Mouse (Mus musculus): ENCODE measurements around the gene Ccser1. TPM values are rescaled to one million over a fixed set of nuclear protein-coding genes. Genes with fewer than 3 reads are reported as not detected.
"Not testable (repeated sequence)": the region's sequence is repeated elsewhere in the genome, so short reads cannot be mapped to it uniquely, and the experiment has no call there.

The Ccser1 gene
- polyA plus RNA-seq, 1 experiment from 2014 or later: 4.5 TPM

DNA sequence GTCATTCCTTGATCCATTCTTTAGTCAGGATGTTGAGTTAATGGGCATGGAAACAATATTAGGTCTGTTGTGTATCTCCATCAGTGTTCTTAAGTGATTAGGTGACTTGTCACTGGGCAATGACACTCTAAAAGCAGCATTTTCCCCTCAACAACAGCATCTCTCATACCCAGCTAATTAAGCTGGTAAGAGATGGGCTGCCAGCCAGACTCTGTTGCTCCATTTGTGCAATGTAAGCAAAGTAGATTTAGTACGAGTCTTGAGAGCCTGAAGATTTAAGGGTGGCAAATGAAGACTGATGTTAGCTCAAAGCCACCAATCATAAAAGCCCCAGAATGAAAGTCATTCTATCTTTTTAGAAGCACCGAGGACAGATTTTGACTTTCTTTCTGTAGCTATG, 60.5 kb downstream of the Ccser1 start:
- WGBS: 54% methylated on average over 2 of the region's 2 CpGs
- H3K4me3 ChIP-seq (replicated peaks; ENCODE audit: low read length): no peak overlapping the region
- no peak overlapping the region for H3K4me2 ChIP-seq (ENCODE audit: low read depth, low read length)
- H3K36me3 ChIP-seq (ENCODE audit: control insufficient read depth, insufficient read depth, low read length): no peaks in the 10 kb centered on the region
- no peaks in the 10 kb centered on the region for H3K9me3 ChIP-seq (replicated peaks; ENCODE audit: control insufficient read depth, low read length)
- no peaks in the 10 kb centered on the region for H3K4me1 ChIP-seq (ENCODE audit: control insufficient read depth, insufficient read depth, low read length)
- no peak overlapping the region for H3K9ac ChIP-seq (ENCODE audit: low read length)
- no peak overlapping the region for H3K27ac ChIP-seq (ENCODE audit: low read length)
- ATAC-seq (ENCODE audit: insufficient read depth, low FRiP score): no peak
- no peaks in the 10 kb centered on the region for H3K27me3 ChIP-seq (ENCODE audit: control insufficient read depth, insufficient read depth, low read length)

DNA sequence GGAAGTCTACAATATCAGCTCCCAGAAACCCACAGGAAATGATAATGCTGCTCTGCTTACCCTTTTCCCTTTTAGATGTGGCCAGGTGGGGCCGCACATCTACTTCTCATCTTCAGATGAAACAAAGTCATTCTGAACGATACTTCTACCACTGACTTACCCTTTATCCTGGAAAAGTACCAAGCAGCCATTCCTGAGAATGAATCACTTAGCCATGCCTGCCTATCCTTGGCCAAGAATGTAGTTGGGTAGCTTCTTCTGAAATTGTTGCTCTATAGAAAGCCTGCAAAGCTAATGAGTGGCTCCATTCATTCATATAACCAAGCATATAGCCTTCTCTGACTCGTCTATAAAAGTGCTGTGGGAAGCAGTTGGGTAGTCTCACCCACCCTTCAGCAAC, 62.4 kb downstream of the Ccser1 start:
- 81% methylated on average over 3 of the region's 3 CpGs for WGBS
- no peaks in the 10 kb centered on the region for H3K9me3 ChIP-seq (replicated peaks; ENCODE audit: control insufficient read depth, low read length)
- H3K9ac ChIP-seq (ENCODE audit: low read length): no peak overlapping the region
- no peak for ATAC-seq (ENCODE audit: insufficient read depth, low FRiP score)
- H3K27ac ChIP-seq (ENCODE audit: low read length): no peak overlapping the region
- H3K4me1 ChIP-seq (ENCODE audit: control insufficient read depth, insufficient read depth, low read length): no peaks in the 10 kb centered on the region
- no peak overlapping the region for H3K4me2 ChIP-seq (ENCODE audit: low read depth, low read length)
- no peaks in the 10 kb centered on the region for H3K27me3 ChIP-seq (ENCODE audit: control insufficient read depth, insufficient read depth, low read length)
- no peak overlapping the region for H3K4me3 ChIP-seq (replicated peaks; ENCODE audit: low read length)
- no peaks in the 10 kb centered on the region for H3K36me3 ChIP-seq (ENCODE audit: control insufficient read depth, insufficient read depth, low read length)

DNA sequence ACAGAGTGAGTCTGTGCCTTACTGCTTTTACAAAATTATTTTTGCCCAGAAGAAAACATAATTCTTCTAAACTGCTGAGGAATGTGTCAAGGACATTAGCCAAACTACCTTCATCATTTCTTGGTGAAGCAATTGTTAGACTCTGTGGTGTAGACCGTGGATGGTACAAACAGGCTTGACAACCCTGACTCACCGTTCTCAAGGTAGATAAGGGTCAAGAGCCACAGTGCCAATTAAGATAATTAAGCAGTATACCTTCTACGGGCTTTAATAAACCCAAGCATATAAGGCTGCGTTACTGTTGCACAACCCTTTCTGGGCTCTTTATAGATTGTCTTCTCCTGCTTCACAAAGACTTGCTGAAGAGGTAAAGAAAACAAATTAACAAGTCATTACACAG, 66.4 kb downstream of the Ccser1 start:
- Histone ChIP-seq H3K9me3 (replicated peaks; ENCODE audit: control insufficient read depth, low read length) (no peaks in the 10 kb centered on the region), H3K27ac (ENCODE audit: low read length) (no peak overlapping the region), H3K9ac (ENCODE audit: low read length) (no peak overlapping the region), H3K36me3 (ENCODE audit: control insufficient read depth, insufficient read depth, low read length) (no peaks in the 10 kb centered on the region), H3K4me2 (ENCODE audit: low read depth, low read length) (no peak overlapping the region), H3K4me1 (ENCODE audit: control insufficient read depth, insufficient read depth, low read length) (no peaks in the 10 kb centered on the region), H3K4me3 (replicated peaks; ENCODE audit: low read length) (no peak overlapping the region), H3K27me3 (ENCODE audit: control insufficient read depth, insufficient read depth, low read length) (no peaks in the 10 kb centered on the region)
- WGBS: 62% methylated on average over 4 of the region's 4 CpGs
- ATAC-seq (ENCODE audit: insufficient read depth, low FRiP score): no peak

DNA sequence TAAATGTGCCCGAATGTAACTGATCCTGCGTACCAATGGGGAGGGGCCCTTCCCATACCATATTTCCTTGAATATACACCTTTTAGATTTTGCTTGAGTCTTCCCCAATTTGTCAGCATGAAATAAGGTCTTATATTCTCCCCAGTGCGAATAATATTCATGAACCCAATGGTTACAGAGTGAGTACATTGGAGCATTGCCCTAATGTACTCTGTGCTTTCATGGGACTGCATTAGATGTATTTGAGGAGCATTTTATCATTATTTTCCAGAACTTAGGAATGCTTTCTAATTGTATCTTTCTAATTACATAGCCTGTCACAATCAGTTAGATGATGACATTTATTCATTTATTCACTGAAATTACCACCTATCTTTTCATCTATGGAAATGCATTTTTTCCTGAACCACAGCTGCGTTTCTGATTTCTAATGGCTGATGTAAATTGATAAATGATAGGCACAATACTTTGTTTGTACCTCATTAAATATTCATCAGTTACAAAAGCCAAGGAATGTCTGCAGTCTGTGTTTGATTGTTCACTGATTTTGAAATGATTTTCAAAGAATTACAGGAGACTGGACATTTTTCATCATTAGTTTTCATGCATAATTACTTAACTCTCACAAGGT, 67.8 kb downstream of the Ccser1 start:
- no peak for ATAC-seq (ENCODE audit: insufficient read depth, low FRiP score)
- Histone ChIP-seq H3K4me2 (ENCODE audit: low read depth, low read length) (no peak overlapping the region), H3K4me3 (replicated peaks; ENCODE audit: low read length) (no peak overlapping the region), H3K36me3 (ENCODE audit: control insufficient read depth, insufficient read depth, low read length) (no peaks in the 10 kb centered on the region), H3K9me3 (replicated peaks; ENCODE audit: control insufficient read depth, low read length) (no peaks in the 10 kb centered on the region), H3K27me3 (ENCODE audit: control insufficient read depth, insufficient read depth, low read length) (no peaks in the 10 kb centered on the region), H3K9ac (ENCODE audit: low read length) (no peak overlapping the region), H3K4me1 (ENCODE audit: control insufficient read depth, insufficient read depth, low read length) (no peaks in the 10 kb centered on the region), H3K27ac (ENCODE audit: low read length) (no peak overlapping the region)
- WGBS: 74% methylated on average over 4 of the region's 4 CpGs

- Histone ChIP-seq H3K4me2 (ENCODE audit: low read depth, low read length) (no peak overlapping the region), H3K4me1 (ENCODE audit: control insufficient read depth, insufficient read depth, low read length) (no peaks in the 10 kb centered on the region)
- ATAC-seq (ENCODE audit: insufficient read depth, low FRiP score): no peak
These were observed 68.6 kb downstream of the Ccser1 start for GRCm38 (mm10) chr6:61248700-61249099.

GRCm38 (mm10) chr6:61251232-61251631, 71.1 kb downstream of the Ccser1 start:
- H3K27ac ChIP-seq (ENCODE audit: low read length): no peak overlapping the region
- no peaks in the 10 kb centered on the region for H3K36me3 ChIP-seq (ENCODE audit: control insufficient read depth, insufficient read depth, low read length)
- no peaks in the 10 kb centered on the region for H3K9me3 ChIP-seq (replicated peaks; ENCODE audit: control insufficient read depth, low read length)
- no peak overlapping the region for H3K9ac ChIP-seq (ENCODE audit: low read length)
- WGBS: 79% methylated on average over 1 of the region's 1 CpGs
- H3K27me3 ChIP-seq (ENCODE audit: control insufficient read depth, insufficient read depth, low read length): no peaks in the 10 kb centered on the region
- H3K4me3 ChIP-seq (replicated peaks; ENCODE audit: low read length): no peak overlapping the region
- H3K4me2 ChIP-seq (ENCODE audit: low read depth, low read length): no peak overlapping the region
- ATAC-seq (ENCODE audit: insufficient read depth, low FRiP score): no peak
- no peaks in the 10 kb centered on the region for H3K4me1 ChIP-seq (ENCODE audit: control insufficient read depth, insufficient read depth, low read length)

More at GRCm38 (mm10) chr6:61248700-61249099, 68.6 kb downstream of the Ccser1 start:
- H3K9ac ChIP-seq (ENCODE audit: low read length): no peak overlapping the region
- H3K4me3 ChIP-seq (replicated peaks; ENCODE audit: low read length): no peak overlapping the region
- no peaks in the 10 kb centered on the region for H3K9me3 ChIP-seq (replicated peaks; ENCODE audit: control insufficient read depth, low read length)
- no peak overlapping the region for H3K27ac ChIP-seq (ENCODE audit: low read length)
- no peaks in the 10 kb centered on the region for H3K27me3 ChIP-seq (ENCODE audit: control insufficient read depth, insufficient read depth, low read length)
- H3K36me3 ChIP-seq (ENCODE audit: control insufficient read depth, insufficient read depth, low read length): no peaks in the 10 kb centered on the region
- 73% methylated on average over 2 of the region's 2 CpGs for WGBS

GRCm38 (mm10) chr6:61252912-61253311, 72.8 kb downstream of the Ccser1 start:
- no peaks in the 10 kb centered on the region for H3K4me1 ChIP-seq (ENCODE audit: control insufficient read depth, insufficient read depth, low read length)
- no peak overlapping the region for H3K27ac ChIP-seq (ENCODE audit: low read length)
- H3K36me3 ChIP-seq (ENCODE audit: control insufficient read depth, insufficient read depth, low read length): no peaks in the 10 kb centered on the region
- H3K27me3 ChIP-seq (ENCODE audit: control insufficient read depth, insufficient read depth, low read length): no peaks in the 10 kb centered on the region
- no peaks in the 10 kb centered on the region for H3K9me3 ChIP-seq (replicated peaks; ENCODE audit: control insufficient read depth, low read length)
- no peak for ATAC-seq (ENCODE audit: insufficient read depth, low FRiP score)
- H3K4me2 ChIP-seq (ENCODE audit: low read depth, low read length): no peak overlapping the region
- 79% methylated on average over 7 of the region's 7 CpGs for WGBS
- H3K9ac ChIP-seq (ENCODE audit: low read length): no peak overlapping the region
- no peak overlapping the region for H3K4me3 ChIP-seq (replicated peaks; ENCODE audit: low read length)

GRCm38 (mm10) chr6:61255874-61256273, 75.8 kb downstream of the Ccser1 start:
- not testable (repeated sequence) for H3K4me3 ChIP-seq (replicated peaks; ENCODE audit: low read length); H3K9ac ChIP-seq (ENCODE audit: low read length); H3K27me3 ChIP-seq (ENCODE audit: control insufficient read depth, insufficient read depth, low read length); H3K36me3 ChIP-seq (ENCODE audit: control insufficient read depth, insufficient read depth, low read length); H3K4me1 ChIP-seq (ENCODE audit: control insufficient read depth, insufficient read depth, low read length); ATAC-seq (ENCODE audit: insufficient read depth, low FRiP score); H3K9me3 ChIP-seq (replicated peaks; ENCODE audit: control insufficient read depth, low read length); H3K27ac ChIP-seq (ENCODE audit: low read length); H3K4me2 ChIP-seq (ENCODE audit: low read depth, low read length)
- no CpG with 5 or more reads among the region's 1 CpGs for WGBS

DNA sequence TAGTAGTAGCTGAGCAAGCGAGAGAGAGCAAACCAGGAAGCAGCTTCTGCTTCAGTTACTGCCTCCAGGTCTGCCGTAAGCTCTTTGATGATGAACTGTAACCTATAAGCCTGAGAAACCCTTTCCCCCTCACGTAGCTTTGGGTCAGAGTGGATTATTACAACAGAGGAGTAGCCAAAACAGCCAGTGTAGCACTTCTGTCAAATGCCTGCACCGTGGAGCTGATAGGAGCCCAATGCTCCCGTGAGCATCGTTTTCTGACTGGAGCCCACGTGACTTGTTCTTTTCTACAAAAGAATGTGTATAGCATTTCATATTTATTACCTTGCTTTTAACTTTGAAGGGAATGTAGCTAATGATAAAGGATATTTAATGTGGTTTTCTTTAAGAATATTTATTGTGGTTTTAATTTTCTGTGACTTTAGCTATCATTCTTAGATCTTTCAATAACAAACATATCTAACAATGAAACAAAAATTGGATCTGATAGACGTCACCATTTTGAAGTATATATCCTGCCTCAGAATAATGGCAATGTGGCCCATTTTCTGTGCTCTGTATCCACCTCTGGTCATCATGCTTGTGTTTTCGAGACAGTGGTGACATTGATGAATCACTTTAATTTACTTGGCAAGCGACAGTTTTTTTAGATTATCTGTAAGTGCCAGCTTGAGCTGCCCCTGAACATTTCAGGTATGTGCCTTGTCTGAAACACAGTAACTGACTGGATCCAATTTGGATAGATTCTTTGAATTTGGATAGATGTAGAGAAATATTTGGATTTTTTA, 78.9 kb downstream of the Ccser1 start:
- Histone ChIP-seq H3K9ac (ENCODE audit: low read length) (no peak overlapping the region), H3K9me3 (replicated peaks; ENCODE audit: control insufficient read depth, low read length) (no peaks in the 10 kb centered on the region), H3K36me3 (ENCODE audit: control insufficient read depth, insufficient read depth, low read length) (no peaks in the 10 kb centered on the region), H3K27me3 (ENCODE audit: control insufficient read depth, insufficient read depth, low read length) (no peaks in the 10 kb centered on the region), H3K4me2 (ENCODE audit: low read depth, low read length) (no peak overlapping the region), H3K27ac (ENCODE audit: low read length) (no peak overlapping the region), H3K4me1 (ENCODE audit: control insufficient read depth, insufficient read depth, low read length) (no peaks in the 10 kb centered on the region), H3K4me3 (replicated peaks; ENCODE audit: low read length) (no peak overlapping the region)
- WGBS: 58% methylated on average over 10 of the region's 10 CpGs
- no peak for ATAC-seq (ENCODE audit: insufficient read depth, low FRiP score)

All from stomach, embryonic 16.5 days (tissue).